Mouse (Mus musculus) hindbrain, embryonic 12.5 days (tissue): ENCODE measurements at regions not wholly inside any gene's neighbourhood (a gene's known extent, or its start where the extent isn't known, plus 50 kb on each side); places are given as distances from the start of the nearest gene placed in this dataset.
A peak's percentile ranks its signal among the peaks of the same experiment; 100 is the strongest.

ENCODE experiments used
- ATAC-seq: fragments of 200-750 bp; cut with Nextera tagmentation; 2 replicates; pipeline ENCODE4 v1.8.0; 2017; ENCODE audit warnings: moderate TSS enrichment; ENCODE audit not compliant: low FRiP score
- H3K27ac ChIP-seq: fragments of 300-500 bp; sonication (generic); 2 replicates; pipeline ENCODE4 v1.5.1; 2016; ENCODE audit warnings: mild to moderate bottlenecking
- H3K27me3 ChIP-seq: fragments of 300-500 bp; sonication (generic); 2 replicates; pipeline ENCODE4 v1.6.1; 2016; ENCODE audit warnings: mild to moderate bottlenecking
- H3K36me3 ChIP-seq: fragments of 300-500 bp; sonication (generic); 2 replicates; pipeline ENCODE4 v1.6.1; 2016; ENCODE audit warnings: mild to moderate bottlenecking
- H3K4me1 ChIP-seq: fragments of 300-500 bp; sonication (generic); 2 replicates; pipeline ENCODE4 v1.6.1; 2016
- H3K4me2 ChIP-seq: fragments of 300-500 bp; sonication (generic); replicated peaks from 2 replicates; pipeline ENCODE4 v1.6.1; 2016; ENCODE audit warnings: mild to moderate bottlenecking
- H3K4me3 ChIP-seq: fragments of 300-500 bp; sonication (generic); 2 replicates; pipeline ENCODE4 v1.5.1; 2016; ENCODE audit warnings: mild to moderate bottlenecking
- H3K9ac ChIP-seq: fragments of 300-500 bp; sonication (generic); 2 replicates; pipeline ENCODE4 v1.6.1; 2016; ENCODE audit warnings: mild to moderate bottlenecking, moderate library complexity
- H3K9me3 ChIP-seq: fragments of 300-500 bp; sonication (generic); replicated peaks from 2 replicates; pipeline ENCODE4 v1.6.1; 2016; ENCODE audit warnings: mild to moderate bottlenecking
- WGBS: fragments of 180-500 bp; shearing (Covaris S2); methylation state at CpG from one replicate; pipeline ENCODE4 v1.1.7; 2016; 5-methylcytosine and 5-hydroxymethylcytosine counted together

DNA sequence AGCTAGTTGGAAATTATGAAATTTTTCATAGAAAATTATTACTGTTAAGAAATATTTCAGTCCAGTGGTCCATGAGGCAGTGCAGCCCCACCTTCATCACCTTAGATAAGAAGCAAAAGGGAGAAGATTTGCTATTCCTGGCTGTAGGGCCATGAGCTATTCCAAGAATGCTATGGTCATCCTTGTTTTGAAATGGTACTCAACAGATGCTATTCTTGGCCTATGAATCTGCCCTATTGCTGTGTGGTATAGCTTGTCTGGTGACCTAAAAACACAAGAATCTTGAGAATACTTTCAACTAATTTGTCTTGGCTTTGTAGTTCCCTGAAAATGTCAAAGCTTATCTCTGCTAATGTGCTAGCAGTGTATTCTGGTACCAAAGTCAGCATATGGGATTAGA is 254.8 kb upstream of the Rasgrp1 start:
- ATAC-seq, result no peak
- no peaks in the 10 kb centered on the region for H3K36me3 ChIP-seq
- no peak overlapping the region for H3K27ac ChIP-seq
- H3K9me3 ChIP-seq, result no peaks in the 10 kb centered on the region
- no peak overlapping the region for H3K4me3 ChIP-seq
- no peak overlapping the region for H3K9ac ChIP-seq
- H3K4me2 ChIP-seq, result no peak overlapping the region
- H3K4me1 ChIP-seq, result no peaks in the 10 kb centered on the region
- no peaks in the 10 kb centered on the region for H3K27me3 ChIP-seq

DNA sequence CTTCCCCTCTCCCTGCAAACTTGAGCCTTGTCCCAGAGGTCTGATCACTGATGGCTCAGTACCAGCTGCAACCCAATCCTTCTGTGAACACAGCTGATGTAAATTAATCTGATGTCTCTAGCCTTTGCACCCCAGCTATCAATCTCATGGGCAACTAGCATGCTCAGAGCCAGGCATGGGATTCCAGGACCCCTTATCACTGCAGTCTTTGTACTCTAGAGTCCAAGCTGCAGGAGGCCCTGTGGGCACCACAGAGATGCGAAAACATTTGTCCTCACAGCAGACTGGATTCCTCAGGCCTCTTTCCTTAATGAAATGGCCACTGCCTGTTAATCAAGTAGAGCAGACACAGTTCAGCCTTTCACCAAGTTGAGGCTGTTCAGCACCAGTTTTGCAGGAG is 272.0 kb upstream of the Rasgrp1 start:
- no peak overlapping the region for H3K4me3 ChIP-seq
- H3K4me2 ChIP-seq, result no peak overlapping the region
- WGBS, result 25% methylated on average over 1 of the region's 1 CpGs
- peaks cover 6% of the 10 kb centered on the region; the same call in 1 of the 2 replicates for H3K4me1 ChIP-seq
- no peak for ATAC-seq
- H3K27me3 ChIP-seq, result no peaks in the 10 kb centered on the region
- no peak overlapping the region for H3K9ac ChIP-seq
- peak overlapping the region; percentile 58 for H3K27ac ChIP-seq
- H3K9me3 ChIP-seq, result no peaks in the 10 kb centered on the region
- no peaks in the 10 kb centered on the region for H3K36me3 ChIP-seq

DNA sequence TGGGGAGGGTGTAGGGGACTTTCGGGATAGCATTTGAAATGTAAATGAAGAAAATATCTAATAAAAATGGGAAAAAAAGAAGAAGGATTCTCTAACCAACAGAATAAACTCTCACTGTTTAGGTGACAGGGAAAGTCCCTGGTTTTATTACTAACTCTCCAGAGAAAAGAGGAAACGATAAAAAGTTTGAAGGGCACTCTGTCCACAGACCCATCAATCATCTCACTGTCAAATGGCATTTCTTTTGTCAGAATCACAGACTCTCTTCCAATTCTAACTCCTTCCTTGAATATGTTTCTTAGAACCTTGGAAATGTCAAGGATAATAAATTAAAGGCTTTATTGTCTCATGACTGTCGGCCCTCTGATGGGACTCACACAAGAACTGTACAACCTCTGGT is 275.3 kb upstream of the Rasgrp1 start:
- 77% methylated on average over 3 of the region's 3 CpGs for WGBS
- H3K9me3 ChIP-seq, result no peaks in the 10 kb centered on the region
- H3K9ac ChIP-seq, result no peak overlapping the region
- H3K4me1 ChIP-seq, result peaks cover 6% of the 10 kb centered on the region; the same call in 1 of the 2 replicates
- H3K36me3 ChIP-seq, result no peaks in the 10 kb centered on the region
- no peak overlapping the region for H3K4me2 ChIP-seq
- no peak for ATAC-seq
- H3K4me3 ChIP-seq, result no peak overlapping the region
- H3K27me3 ChIP-seq, result no peaks in the 10 kb centered on the region
- no peak overlapping the region for H3K27ac ChIP-seq

DNA sequence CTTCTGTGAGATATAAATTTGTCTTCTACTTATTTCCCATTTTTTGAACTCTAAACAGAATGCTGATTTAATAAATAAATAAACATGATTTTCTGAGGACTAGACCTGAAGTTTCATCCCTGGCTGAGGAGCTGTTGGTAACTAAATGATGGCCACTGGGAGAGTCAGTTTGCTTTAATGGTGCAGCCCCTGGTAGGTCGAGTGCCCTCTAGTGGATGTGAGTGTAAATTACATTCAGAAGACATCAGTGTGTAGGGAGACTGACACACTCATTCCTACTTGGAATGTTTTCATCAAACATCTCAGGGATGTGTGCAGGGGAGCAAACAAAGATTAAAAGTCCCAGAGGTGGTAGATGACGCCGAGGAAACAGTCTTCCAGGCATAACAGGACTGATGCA is 281.2 kb upstream of the Rasgrp1 start:
- Histone ChIP-seq H3K9me3 (no peaks in the 10 kb centered on the region), H3K27me3 (no peaks in the 10 kb centered on the region), H3K4me2 (no peak overlapping the region), H3K36me3 (no peaks in the 10 kb centered on the region), H3K4me1 (no peaks in the 10 kb centered on the region), H3K27ac (no peak overlapping the region), H3K4me3 (no peak overlapping the region), H3K9ac (no peak overlapping the region)
- no peak for ATAC-seq
- WGBS, result 49% methylated on average over 3 of the region's 3 CpGs

DNA sequence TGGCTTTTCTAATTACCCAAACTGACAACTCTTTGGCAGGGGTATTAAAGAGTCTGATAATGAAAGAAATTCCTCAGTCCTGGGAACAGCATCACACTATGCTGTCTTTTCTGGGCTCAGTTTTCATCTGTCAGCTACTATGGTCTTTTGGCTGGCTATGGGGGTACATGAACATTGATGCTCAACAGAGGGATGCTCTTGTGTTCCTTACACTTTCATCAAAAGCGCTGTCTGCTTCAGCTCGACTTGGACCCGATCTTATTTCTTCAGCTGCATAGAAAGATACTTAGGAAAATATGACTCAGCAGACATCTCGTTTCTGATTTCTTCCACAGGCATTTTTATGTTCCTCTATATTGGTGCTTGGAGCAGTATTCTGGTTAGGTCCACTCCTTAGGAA is 292.1 kb upstream of the Rasgrp1 start:
- Histone ChIP-seq H3K9me3 (no peaks in the 10 kb centered on the region), H3K36me3 (no peaks in the 10 kb centered on the region), H3K4me2 (no peak overlapping the region), H3K4me3 (no peak overlapping the region), H3K27ac (no peak overlapping the region), H3K9ac (no peak overlapping the region), H3K27me3 (no peaks in the 10 kb centered on the region), H3K4me1 (no peaks in the 10 kb centered on the region)
- ATAC-seq, result no peak
- 82% methylated on average over 4 of the region's 4 CpGs for WGBS

DNA sequence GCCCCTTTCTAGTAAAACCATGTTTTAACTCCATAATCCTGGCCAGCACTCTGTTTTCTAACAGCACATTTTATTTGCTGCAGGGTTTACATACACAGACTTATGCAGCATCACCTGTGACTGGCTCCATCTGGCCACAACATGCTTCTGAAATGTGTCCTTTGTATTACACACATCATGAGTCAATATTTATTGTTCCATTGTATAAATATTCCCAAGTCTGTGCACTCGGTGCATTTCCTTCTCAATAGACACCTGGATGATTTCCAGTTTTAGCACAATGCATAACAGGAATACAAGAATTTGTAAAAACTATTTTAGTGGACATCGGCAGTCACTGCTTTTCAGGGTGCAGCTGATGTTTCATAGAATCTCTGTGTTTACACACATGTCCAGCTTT is 294.6 kb upstream of the Rasgrp1 start:
- Histone ChIP-seq H3K27ac (no peak overlapping the region), H3K9ac (no peak overlapping the region), H3K4me3 (no peak overlapping the region), H3K36me3 (no peaks in the 10 kb centered on the region), H3K4me1 (no peaks in the 10 kb centered on the region), H3K27me3 (no peaks in the 10 kb centered on the region), H3K4me2 (no peak overlapping the region), H3K9me3 (no peaks in the 10 kb centered on the region)
- ATAC-seq, result no peak
- WGBS, result 79% methylated on average over 2 of the region's 2 CpGs

DNA sequence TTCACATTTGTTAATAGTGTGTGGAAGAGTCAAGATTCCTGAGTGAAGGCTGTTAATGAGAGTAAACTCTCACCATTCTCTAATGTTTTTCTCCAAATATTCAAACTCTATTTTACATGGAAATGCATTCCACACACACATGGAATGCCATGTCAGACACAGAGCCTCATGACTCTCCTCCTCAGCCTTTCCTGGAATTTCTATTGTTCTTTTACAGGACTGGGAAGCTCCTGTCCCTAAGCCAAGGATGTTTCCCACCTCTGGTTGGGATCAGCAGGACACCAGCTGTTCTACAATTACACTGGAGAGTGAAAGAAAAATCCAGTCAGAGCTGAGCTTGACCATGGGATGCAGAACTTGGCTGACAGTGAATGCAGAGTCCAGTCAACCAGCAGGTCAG is 309.3 kb upstream of the Rasgrp1 start:
- H3K4me1 ChIP-seq, result no peaks in the 10 kb centered on the region
- no peak overlapping the region for H3K4me3 ChIP-seq
- no peaks in the 10 kb centered on the region for H3K9me3 ChIP-seq
- H3K36me3 ChIP-seq, result no peaks in the 10 kb centered on the region
- ATAC-seq, result no peak
- no peak overlapping the region for H3K9ac ChIP-seq
- H3K27ac ChIP-seq, result no peak overlapping the region
- no peak overlapping the region for H3K4me2 ChIP-seq
- H3K27me3 ChIP-seq, result no peaks in the 10 kb centered on the region

DNA sequence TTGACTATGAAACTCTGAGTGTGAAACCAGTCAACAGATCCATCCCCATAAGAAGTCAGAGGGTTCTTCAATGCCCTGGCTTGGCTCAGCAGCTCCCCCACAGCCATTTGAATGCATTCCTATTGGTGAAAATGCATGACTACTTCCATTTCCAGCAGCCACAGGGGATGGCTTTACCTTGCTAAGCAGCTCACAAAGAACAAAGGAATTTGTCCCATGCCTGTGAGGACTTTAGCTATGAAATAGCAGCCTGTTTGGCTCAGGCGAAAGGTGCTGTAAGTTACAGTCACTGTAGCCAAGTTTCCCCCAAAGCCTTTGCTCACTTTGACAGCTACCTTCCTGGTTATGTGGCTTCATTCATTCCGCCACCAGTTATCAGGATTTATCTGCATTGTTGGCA is 309.8 kb upstream of the Rasgrp1 start:
- no peaks in the 10 kb centered on the region for H3K4me1 ChIP-seq
- no peak overlapping the region for H3K27ac ChIP-seq
- no peak overlapping the region for H3K4me3 ChIP-seq
- WGBS, result 63% methylated on average over 2 of the region's 2 CpGs
- no peaks in the 10 kb centered on the region for H3K27me3 ChIP-seq
- no peak for ATAC-seq
- no peaks in the 10 kb centered on the region for H3K9me3 ChIP-seq
- no peak overlapping the region for H3K4me2 ChIP-seq
- H3K36me3 ChIP-seq, result no peaks in the 10 kb centered on the region
- no peak overlapping the region for H3K9ac ChIP-seq

DNA sequence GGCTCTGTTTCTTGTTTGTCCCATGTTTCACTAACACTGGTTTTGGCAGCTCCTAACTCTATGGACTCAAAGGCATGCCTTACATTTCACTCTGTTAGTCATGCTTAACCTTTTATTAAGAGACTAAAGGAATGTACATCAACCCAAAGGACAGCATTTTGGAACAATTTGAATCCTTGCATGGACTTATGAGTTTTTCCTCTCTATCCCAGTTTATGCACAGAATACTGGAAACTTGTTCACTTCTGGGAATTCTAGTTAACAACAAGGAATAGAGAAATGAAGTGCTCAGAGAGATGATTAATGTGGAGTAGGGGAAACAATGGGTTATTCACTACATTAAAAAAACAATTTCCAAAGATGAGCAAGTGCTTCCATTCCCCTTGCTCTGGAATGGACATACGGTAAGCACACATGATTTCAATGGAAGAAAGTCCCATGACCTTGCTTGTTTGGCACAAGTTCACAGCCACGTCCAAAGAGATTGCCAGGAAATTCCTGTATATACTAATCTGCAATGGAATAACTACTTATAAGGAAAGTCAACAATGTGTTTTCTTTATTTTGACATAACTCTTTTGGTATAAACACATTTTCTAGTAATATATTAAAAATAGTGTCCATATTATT is 313.9 kb upstream of the Rasgrp1 start:
- H3K36me3 ChIP-seq, result no peaks in the 10 kb centered on the region
- H3K27ac ChIP-seq, result no peak overlapping the region
- ATAC-seq, result no peak
- H3K4me2 ChIP-seq, result no peak overlapping the region
- H3K4me1 ChIP-seq, result no peaks in the 10 kb centered on the region
- H3K27me3 ChIP-seq, result no peaks in the 10 kb centered on the region
- no peak overlapping the region for H3K4me3 ChIP-seq
- no peak overlapping the region for H3K9ac ChIP-seq
- H3K9me3 ChIP-seq, result no peaks in the 10 kb centered on the region
- 90% methylated on average over 2 of the region's 2 CpGs for WGBS

DNA sequence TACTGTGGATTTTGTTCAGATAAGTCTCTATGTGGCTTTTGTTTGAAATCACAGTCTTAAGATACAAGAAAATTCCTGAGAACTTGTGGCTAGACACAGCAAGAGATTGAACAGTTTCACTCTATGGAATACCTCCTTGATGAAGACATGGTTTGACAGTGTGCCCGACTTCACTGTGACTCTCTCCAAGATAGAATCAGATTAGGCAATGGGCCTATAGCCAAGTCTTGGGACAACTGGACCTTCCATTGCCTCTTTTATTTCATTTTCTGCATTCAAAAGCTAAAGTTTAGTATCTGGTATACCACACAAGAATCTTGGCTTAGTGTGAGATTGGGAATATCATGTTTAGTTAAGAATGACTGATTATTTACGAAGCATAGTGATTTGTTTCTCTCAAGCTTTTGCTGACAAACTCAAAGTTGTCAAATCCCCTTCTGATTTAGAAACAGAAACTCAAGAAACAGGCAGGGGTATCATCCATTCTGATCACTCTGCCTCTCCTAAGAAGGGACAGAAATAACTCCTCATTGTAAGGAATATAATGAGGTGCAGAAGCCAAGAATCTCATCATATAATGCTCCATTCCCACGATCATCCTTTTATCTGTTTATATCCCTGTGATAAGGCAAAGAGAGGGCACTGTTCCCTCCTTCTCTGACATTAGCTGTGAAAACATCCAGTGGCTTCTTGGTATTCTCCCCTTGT is 317.6 kb upstream of the Rasgrp1 start:
- no peak for ATAC-seq
- WGBS, result 88% methylated on average over 3 of the region's 3 CpGs

DNA sequence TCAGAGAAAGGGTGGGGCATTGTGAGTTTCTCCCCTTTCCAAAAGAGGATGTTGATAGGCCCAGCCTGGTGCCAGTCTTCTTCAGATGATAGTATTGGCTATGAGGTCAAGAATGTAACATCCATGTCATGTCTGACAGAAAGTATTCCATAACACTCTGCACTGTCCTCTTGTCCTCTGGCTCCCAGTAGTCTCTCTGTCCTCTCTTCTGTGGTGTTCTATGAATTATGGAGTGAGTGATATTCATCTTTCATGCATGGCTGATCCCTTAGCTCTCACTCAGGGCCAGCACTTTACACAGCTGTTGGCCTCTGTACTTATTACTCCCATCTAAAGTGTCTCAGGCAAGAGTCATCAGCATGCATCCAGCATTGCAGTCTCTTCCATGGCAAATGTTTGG is 319.9 kb upstream of the Rasgrp1 start:
- Histone ChIP-seq H3K4me2 (no peak overlapping the region), H3K27ac (no peak overlapping the region), H3K4me1 (no peaks in the 10 kb centered on the region), H3K36me3 (no peaks in the 10 kb centered on the region), H3K9ac (no peak overlapping the region), H3K4me3 (no peak overlapping the region), H3K27me3 (no peaks in the 10 kb centered on the region), H3K9me3 (no peaks in the 10 kb centered on the region)
- ATAC-seq, result no peak

More for the DNA sequence above, 317.6 kb upstream of the Rasgrp1 start:
- no peaks in the 10 kb centered on the region for H3K9me3 ChIP-seq
- no peaks in the 10 kb centered on the region for H3K27me3 ChIP-seq
- no peaks in the 10 kb centered on the region for H3K4me1 ChIP-seq
- H3K36me3 ChIP-seq, result no peaks in the 10 kb centered on the region
- H3K9ac ChIP-seq, result no peak overlapping the region
- no peak overlapping the region for H3K4me2 ChIP-seq
- no peak overlapping the region for H3K27ac ChIP-seq
- no peak overlapping the region for H3K4me3 ChIP-seq

DNA sequence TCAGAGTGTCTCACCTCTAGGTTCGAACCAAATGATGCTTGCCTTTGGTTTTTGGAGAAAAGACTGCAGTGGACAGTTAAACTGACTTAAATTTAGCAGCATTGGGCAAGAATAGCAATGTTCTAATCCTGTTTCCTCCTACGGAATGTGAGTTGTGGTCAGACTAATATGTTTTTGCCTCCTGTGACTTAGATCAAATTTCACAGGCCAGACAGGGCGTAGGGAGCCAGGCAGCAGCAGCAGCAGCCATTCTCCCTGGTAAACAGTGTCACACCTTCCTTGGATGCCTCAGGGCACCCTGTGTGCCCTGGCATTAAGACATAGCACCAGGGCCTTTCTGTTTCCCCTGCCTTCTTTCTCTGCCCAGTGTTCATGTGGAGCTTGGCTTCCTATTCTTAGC is 323.7 kb upstream of the Rasgrp1 start:
- WGBS, result 74% methylated on average over 3 of the region's 3 CpGs
- no peak overlapping the region for H3K4me3 ChIP-seq
- no peak overlapping the region for H3K27ac ChIP-seq
- H3K36me3 ChIP-seq, result no peaks in the 10 kb centered on the region
- H3K27me3 ChIP-seq, result no peaks in the 10 kb centered on the region
- H3K9ac ChIP-seq, result no peak overlapping the region
- no peaks in the 10 kb centered on the region for H3K9me3 ChIP-seq
- H3K4me2 ChIP-seq, result no peak overlapping the region
- no peaks in the 10 kb centered on the region for H3K4me1 ChIP-seq
- ATAC-seq, result no peak

DNA sequence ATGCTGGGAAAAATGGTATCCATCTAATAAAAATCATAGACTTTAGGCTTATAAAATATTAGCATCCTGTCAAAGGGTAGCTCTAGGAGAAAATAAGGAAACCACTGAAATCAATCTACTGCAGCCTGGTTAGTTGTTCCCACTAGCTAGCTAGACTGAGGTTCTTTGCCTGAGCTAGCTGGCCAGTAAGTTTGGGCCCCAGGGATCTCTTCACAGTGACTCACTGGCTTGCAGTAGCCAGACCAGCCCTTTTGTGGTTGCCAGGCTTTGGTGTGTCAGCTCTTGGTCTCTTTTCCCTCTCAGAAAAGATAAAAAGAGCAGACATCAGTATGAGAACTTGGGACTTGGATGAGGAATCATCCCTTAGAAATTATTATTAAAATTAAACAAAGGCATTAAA is 325.3 kb upstream of the Rasgrp1 start:
- Histone ChIP-seq H3K27me3 (no peaks in the 10 kb centered on the region), H3K36me3 (no peaks in the 10 kb centered on the region), H3K4me2 (no peak overlapping the region), H3K9ac (no peak overlapping the region), H3K4me1 (no peaks in the 10 kb centered on the region), H3K27ac (no peak overlapping the region), H3K4me3 (no peak overlapping the region), H3K9me3 (no peaks in the 10 kb centered on the region)
- no peak for ATAC-seq
